Mouse (Mus musculus) bone marrow, adult 2 months (tissue): ENCODE measurements around the gene Cdk13.

Experiments used
- CTCF ChIP-seq: fragments of 200-500 bp; IDR thresholded peaks from 2 replicates; pipeline ENCODE4 v1.5.1; 2011; ENCODE audit warnings: low read length, control low read depth; ENCODE audit not compliant: control insufficient read depth, insufficient read depth
- POLR2A ChIP-seq: fragments of 200-500 bp; IDR thresholded peaks from 2 replicates; pipeline ENCODE4 v1.6.1; 2011; ENCODE audit warnings: low read depth, mild to moderate bottlenecking, control low read depth, low read length, borderline replicate concordance; ENCODE audit not compliant: control insufficient read depth

- no peak for TF ChIP-seq CTCF
- TF ChIP-seq POLR2A: no peak
These were observed 38.4 kb upstream of the Cdk13 start for GRCm38 (mm10) chr13:17843336-17843735.
